Mouse (Mus musculus) cerebellum, adult 11 months (tissue): ENCODE data around the gene Peli1.

ENCODE experiments used
- DNase-seq: peaks from one replicate; pipeline ENCODE4 v3.0.0; 2022

Gene Peli1

GRCm38 (mm10) chr11:21091067-21091427 lies at the start of gene Peli1:
Peli1 (plus strand) TSS chr11:21091291.
- peak; percentile 88 for DNase-seq

- no peak for DNase-seq
Observed at GRCm38 (mm10) chr11:21042590-21042989, 48.5 kb upstream of the Peli1 start.

- no peak for DNase-seq
Observed at GRCm38 (mm10) chr11:21046188-21046587, 44.9 kb upstream of the Peli1 start.

- DNase-seq = no peak
Observed at GRCm38 (mm10) chr11:21047921-21048320, 43.2 kb upstream of the Peli1 start.

- no peak for DNase-seq
Observed at GRCm38 (mm10) chr11:21051716-21052115, 39.4 kb upstream of the Peli1 start.

- no peak for DNase-seq
Observed at GRCm38 (mm10) chr11:21054587-21054986, 36.5 kb upstream of the Peli1 start.

GRCm38 (mm10) chr11:21056109-21056850 lies 34.8 kb upstream of the Peli1 start:
- no peak for DNase-seq

- DNase-seq = no peak
Observed at GRCm38 (mm10) chr11:21057511-21058414, 33.3 kb upstream of the Peli1 start.

GRCm38 (mm10) chr11:21058415-21058781 lies 32.7 kb upstream of the Peli1 start:
- DNase-seq = no peak

GRCm38 (mm10) chr11:21060386-21061074 lies 30.6 kb upstream of the Peli1 start:
- DNase-seq = no peak

GRCm38 (mm10) chr11:21061075-21061403 lies 30.1 kb upstream of the Peli1 start:
- DNase-seq = no peak

- no peak for DNase-seq
Observed at GRCm38 (mm10) chr11:21061431-21061830, 29.7 kb upstream of the Peli1 start.

GRCm38 (mm10) chr11:21062071-21062470 lies 29.0 kb upstream of the Peli1 start:
- no peak for DNase-seq

- DNase-seq = no peak
Observed at GRCm38 (mm10) chr11:21063271-21063670, 27.8 kb upstream of the Peli1 start.

- DNase-seq = no peak
Observed at GRCm38 (mm10) chr11:21079400-21079799, 11.7 kb upstream of the Peli1 start.

- no peak for DNase-seq
Observed at GRCm38 (mm10) chr11:21079851-21080362, 11.2 kb upstream of the Peli1 start.

- no peak for DNase-seq
Observed at GRCm38 (mm10) chr11:21081169-21081568, 9.9 kb upstream of the Peli1 start.

- DNase-seq = no peak
Observed at GRCm38 (mm10) chr11:21082711-21083110, 8.4 kb upstream of the Peli1 start.

GRCm38 (mm10) chr11:21088356-21088755 lies 2.7 kb upstream of the Peli1 start:
- DNase-seq = no peak

- DNase-seq = no peak
Observed at GRCm38 (mm10) chr11:21089571-21089970, 1.5 kb upstream of the Peli1 start.

GRCm38 (mm10) chr11:21091428-21092405 lies 626 bp downstream of the Peli1 start:
- DNase-seq = peak; percentile 56

- no peak for DNase-seq
Observed at GRCm38 (mm10) chr11:21092621-21093020, 1.5 kb downstream of the Peli1 start.
